Mouse (Mus musculus) kidney, adult 2 months (tissue): Measurements from ENCODE around the gene Rcan2.

Experiments
- CTCF ChIP-seq: fragments of 200-500 bp; conservative IDR thresholded peaks from 2 replicates; pipeline ENCODE4 v1.5.1; 2011; ENCODE audit warnings: low read depth, mild to moderate bottlenecking, control low read depth, low read length, moderate library complexity, mixed read lengths; ENCODE audit not compliant: insufficient read depth, insufficient read length
- POLR2A ChIP-seq: fragments of 200-500 bp; IDR thresholded peaks from one replicate; pipeline ENCODE4 v1.6.1; 2011; ENCODE audit warnings: low read depth, low read length, control low read depth

DNA sequence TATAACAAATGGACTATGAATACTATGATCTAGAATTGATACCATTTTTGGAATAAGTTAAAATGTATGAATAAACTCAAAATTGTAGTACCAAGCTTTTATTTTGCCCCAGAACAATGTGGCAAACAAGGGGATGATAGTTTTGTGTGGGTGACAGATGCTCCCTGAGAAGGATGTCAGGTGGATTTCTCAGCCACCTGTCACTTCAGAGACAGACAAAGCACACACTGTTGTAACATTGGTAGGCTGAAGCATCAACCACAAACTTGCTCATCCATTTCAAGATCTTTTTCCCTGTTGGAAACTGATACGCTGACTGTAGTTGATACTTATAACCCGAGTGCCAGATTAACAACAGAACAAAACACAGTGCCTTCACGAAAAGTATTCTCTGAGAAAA lies 158.6 kb downstream of the Rcan2 start:
- no peak for TF ChIP-seq CTCF
- no peak for TF ChIP-seq POLR2A
